Mouse (Mus musculus) T-cell, adult 2 months (primary cell): ENCODE measurements at regions not wholly inside any gene's neighbourhood (a gene's known extent, or its start where the extent isn't known, plus 50 kb on each side); places are given as distances from the start of the nearest gene placed in this dataset.
A peak's percentile ranks its signal among the peaks of the same experiment; 100 is the strongest.

Experiments used
- DNase-seq: peaks from one replicate; pipeline ENCODE4 v3.0.0; 2022; ENCODE audit warnings: low spot score

- no peak for DNase-seq
Observed at GRCm38 (mm10) chr10:99531104-99531503, 228.4 kb downstream of the Csl start.

GRCm38 (mm10) chr10:99531556-99531955 is 227.9 kb downstream of the Csl start:
- no peak for DNase-seq

GRCm38 (mm10) chr10:99531992-99532391 is 227.5 kb downstream of the Csl start:
- DNase-seq, result no peak

GRCm38 (mm10) chr10:99532697-99533119 is 226.8 kb downstream of the Csl start:
- no peak for DNase-seq

- DNase-seq, result no peak
Observed at GRCm38 (mm10) chr10:99533468-99533867, 226.0 kb downstream of the Csl start.

- no peak for DNase-seq
Observed at GRCm38 (mm10) chr10:99534237-99534636, 225.2 kb downstream of the Csl start.

GRCm38 (mm10) chr10:99538639-99539038 is 220.8 kb downstream of the Csl start:
- DNase-seq, result no peak

- no peak for DNase-seq
Observed at GRCm38 (mm10) chr10:99552373-99552772, 207.1 kb downstream of the Csl start.

GRCm38 (mm10) chr10:99552836-99553540 is 206.5 kb downstream of the Csl start:
- DNase-seq, result no peak

- no peak for DNase-seq
Observed at GRCm38 (mm10) chr10:99555021-99555420, 204.4 kb downstream of the Csl start.

- no peak for DNase-seq
Observed at GRCm38 (mm10) chr10:99555658-99556352, 203.7 kb downstream of the Csl start.

- no peak for DNase-seq
Observed at GRCm38 (mm10) chr10:99556353-99557036, 203.0 kb downstream of the Csl start.

GRCm38 (mm10) chr10:99558656-99559055 is 200.8 kb downstream of the Csl start:
- DNase-seq, result no peak

GRCm38 (mm10) chr10:99561166-99561818 is 198.2 kb downstream of the Csl start:
- no peak for DNase-seq

GRCm38 (mm10) chr10:99564605-99565004 is 194.9 kb downstream of the Csl start:
- no peak for DNase-seq

- no peak for DNase-seq
Observed at GRCm38 (mm10) chr10:99568424-99568823, 191.0 kb downstream of the Csl start.

GRCm38 (mm10) chr10:99570190-99570589 is 189.3 kb downstream of the Csl start:
- DNase-seq, result no peak

GRCm38 (mm10) chr10:99573997-99574396 is 185.5 kb downstream of the Csl start:
- DNase-seq, result no peak

- DNase-seq, result no peak
Observed at GRCm38 (mm10) chr10:99575294-99575693, 184.2 kb downstream of the Csl start.

- DNase-seq, result no peak
Observed at GRCm38 (mm10) chr10:99576301-99576700, 183.2 kb downstream of the Csl start.

- peak; percentile 60 for DNase-seq
Observed at GRCm38 (mm10) chr10:99577041-99577681, 182.3 kb downstream of the Csl start.

- no peak for DNase-seq
Observed at GRCm38 (mm10) chr10:99578366-99578765, 181.1 kb downstream of the Csl start.
